Mouse (Mus musculus) gastrocnemius, adult 2 months (tissue): ENCODE measurements around the gene Csnk2a1. TPM values are rescaled to one million over a fixed set of nuclear protein-coding genes. Genes with fewer than 3 reads are reported as not detected.
"Not testable (repeated sequence)": the region's sequence is repeated elsewhere in the genome, so short reads cannot be mapped to it uniquely, and the experiment has no call there.

ENCODE experiments used
- DNase-seq: peaks from one replicate; pipeline ENCODE4 v3.0.0; 2022
- H3K27ac ChIP-seq: fragments of 200-600 bp; 2 replicates; pipeline ENCODE4 v1.8.1; 2022; ENCODE audit warnings: mild to moderate bottlenecking
- H3K4me3 ChIP-seq: fragments of 200-600 bp; 2 replicates; pipeline ENCODE4 v1.8.1; 2022; ENCODE audit warnings: mild to moderate bottlenecking, moderate library complexity
- CTCF ChIP-seq: fragments of 200-600 bp; IDR thresholded peaks from 2 replicates; pipeline ENCODE4 v1.8.1; 2022; ENCODE audit warnings: antibody characterized with exemption, mild to moderate bottlenecking, moderate library complexity
- intact Hi-C: fragments of 180-260 bp; cut with DNase I; formaldehyde crosslinking; loops from one replicate; pipeline ENCODE4 v1.15.1; 2025
- total RNA-seq, 2 experiments: library from RNA; stranded (reverse); gene quantifications; 2 replicates each; pipeline ENCODE4 v1.2.3; 2021

The Csnk2a1 gene
- total RNA-seq, 2 experiments from 2014 or later = 91.1 to 102 TPM

DNA sequence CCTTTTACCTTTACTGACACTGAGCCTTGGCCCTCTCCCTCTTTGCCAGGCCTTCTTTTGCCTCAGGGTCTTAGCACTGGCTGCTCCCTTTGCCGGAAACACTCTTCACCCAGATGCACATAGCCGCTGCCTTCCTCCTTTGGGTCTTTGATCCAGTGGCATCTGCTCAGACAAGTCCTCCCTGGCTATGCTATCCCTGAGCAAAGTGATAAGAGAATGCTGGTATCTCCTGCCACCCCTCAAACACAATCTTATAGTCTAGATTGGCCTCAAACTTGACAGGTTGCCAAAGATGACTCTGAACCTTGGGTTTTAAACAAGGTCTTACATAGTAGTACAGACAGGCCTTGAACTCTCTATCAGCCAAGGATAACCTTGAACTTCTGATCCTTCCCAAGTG is 32.1 kb upstream of the Csnk2a1 start:
- TF ChIP-seq CTCF = no peak
- DNase-seq = no peak
- intact Hi-C loops = no loop called here
- H3K27ac ChIP-seq = no peak overlapping the region
- H3K4me3 ChIP-seq = no peak overlapping the region

DNA sequence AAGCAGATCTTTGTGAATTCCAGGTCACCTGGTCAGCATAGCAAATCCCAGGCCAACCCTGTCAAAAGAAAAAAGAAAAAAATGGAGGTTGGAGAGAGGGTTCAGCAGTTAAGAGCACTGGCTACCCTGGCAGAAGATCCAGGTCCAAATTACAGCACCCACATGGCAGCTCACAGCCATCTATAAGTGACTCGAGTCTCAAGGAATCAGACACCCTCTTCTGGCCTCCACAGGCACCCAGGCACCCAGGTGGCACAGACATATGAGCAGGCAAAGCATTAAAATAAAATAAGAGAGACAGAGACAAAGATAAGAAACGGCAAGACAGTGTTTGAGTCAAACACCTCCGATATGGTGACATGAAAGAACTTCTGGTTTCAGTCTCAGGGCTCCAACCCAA is 29.7 kb upstream of the Csnk2a1 start:
- H3K27ac ChIP-seq = peak overlapping the region; percentile 48
- no peak for DNase-seq
- TF ChIP-seq CTCF = no peak
- H3K4me3 ChIP-seq = no peak overlapping the region
- intact Hi-C loops = loop anchor here (1.0 kb wide), 2 partner anchors 86 to 168 kb away; no protein-coding TSS in a partner anchor

DNA sequence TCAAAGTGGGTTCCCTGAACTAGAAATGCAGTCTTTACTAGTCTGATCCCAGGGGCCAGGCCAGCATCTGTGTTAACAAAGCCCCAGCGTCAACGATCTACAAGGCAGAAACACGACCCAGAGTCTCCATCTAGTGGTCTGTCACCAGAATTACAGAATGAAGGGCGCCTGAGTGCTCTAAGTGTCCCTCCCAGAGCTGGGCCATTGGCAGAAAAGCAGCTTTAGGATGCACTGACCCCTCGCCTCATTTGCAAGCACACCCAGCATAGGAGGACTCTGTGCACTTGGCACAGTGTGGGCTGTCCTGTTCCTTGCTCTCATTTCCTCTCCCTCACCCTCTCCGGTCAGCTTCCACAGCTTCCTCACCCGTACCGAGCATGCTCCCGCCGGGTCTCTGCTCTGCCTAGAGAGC is 29.3 kb upstream of the Csnk2a1 start:
- peak; percentile 90; the same call in 1 of the 2 replicates for TF ChIP-seq CTCF
- peak overlapping the region; percentile 48 for H3K27ac ChIP-seq
- DNase-seq = peak; percentile 61
- H3K4me3 ChIP-seq = no peak overlapping the region
- intact Hi-C loops = loop anchor here (1.0 kb wide), 2 partner anchors 86 to 168 kb away; no protein-coding TSS in a partner anchor

DNA sequence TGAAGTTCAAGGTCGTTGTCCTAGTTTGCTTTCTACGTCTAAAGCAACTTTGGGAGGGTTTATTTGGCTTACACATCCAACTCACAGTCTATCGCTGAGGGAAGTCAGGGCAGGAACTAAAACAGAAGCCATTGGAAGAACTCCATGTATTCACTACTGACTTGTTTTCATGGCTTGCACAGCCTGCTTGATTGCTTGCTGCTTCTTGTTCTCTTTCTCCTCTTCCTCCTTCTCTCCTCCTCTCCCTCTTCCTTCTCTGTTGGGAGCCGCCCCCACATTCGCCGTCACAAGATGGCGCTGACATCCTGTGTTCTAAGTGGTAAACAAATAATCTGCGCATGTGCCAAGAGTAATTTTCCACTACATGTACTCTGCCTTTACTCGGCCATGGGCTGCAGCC is 20.5 kb upstream of the Csnk2a1 start:
- H3K4me3 ChIP-seq, DNase-seq, H3K27ac ChIP-seq, intact Hi-C loops: not testable (repeated sequence)

DNA sequence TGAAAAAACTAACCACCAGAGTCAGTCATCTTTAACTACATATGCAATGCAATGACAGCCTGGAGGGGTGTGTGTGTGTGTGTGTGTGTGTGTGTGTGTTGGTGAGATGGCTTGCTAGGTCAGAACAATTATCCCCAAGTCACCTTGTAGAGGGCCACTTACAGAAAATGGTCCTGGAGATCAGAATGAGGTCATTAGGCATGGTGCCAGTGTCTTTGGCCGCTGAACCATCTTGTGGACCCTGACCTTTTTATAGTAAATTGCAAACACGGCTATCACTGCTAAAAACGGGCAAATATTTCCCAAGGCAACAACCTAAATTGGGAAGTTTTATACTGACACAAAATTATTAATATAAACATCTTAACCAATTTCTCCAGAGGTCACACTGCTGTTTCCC is 14.8 kb upstream of the Csnk2a1 start:
- intact Hi-C loops = no loop called here
- H3K27ac ChIP-seq = no peak overlapping the region
- DNase-seq = no peak

DNA sequence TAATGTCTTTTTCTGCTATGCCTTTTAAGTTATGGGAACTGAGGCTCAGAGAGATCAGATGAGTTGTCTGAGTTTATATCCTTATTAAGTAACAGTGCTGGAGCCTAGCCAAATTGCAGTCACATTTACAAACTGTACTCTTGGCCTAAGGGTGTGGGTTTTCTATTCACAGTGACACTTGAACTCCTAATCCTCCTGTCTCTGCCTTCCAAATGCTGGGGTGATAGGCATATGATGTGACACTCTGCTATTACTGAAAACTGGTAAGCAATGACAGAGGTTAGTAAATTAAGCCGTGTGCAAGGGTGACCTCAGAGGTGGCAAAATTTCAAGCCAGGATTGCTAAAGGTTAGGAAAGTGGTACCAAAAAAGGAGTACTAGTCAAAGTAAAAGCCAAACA is 9.7 kb upstream of the Csnk2a1 start:
- no peak for DNase-seq
- no peak for TF ChIP-seq CTCF
- Histone ChIP-seq H3K4me3 (no peak overlapping the region), H3K27ac (no peak overlapping the region)
- intact Hi-C loops = no loop called here

More for the DNA sequence above, 14.8 kb upstream of the Csnk2a1 start:
- H3K4me3 ChIP-seq = no peak overlapping the region
- TF ChIP-seq CTCF = no peak

DNA sequence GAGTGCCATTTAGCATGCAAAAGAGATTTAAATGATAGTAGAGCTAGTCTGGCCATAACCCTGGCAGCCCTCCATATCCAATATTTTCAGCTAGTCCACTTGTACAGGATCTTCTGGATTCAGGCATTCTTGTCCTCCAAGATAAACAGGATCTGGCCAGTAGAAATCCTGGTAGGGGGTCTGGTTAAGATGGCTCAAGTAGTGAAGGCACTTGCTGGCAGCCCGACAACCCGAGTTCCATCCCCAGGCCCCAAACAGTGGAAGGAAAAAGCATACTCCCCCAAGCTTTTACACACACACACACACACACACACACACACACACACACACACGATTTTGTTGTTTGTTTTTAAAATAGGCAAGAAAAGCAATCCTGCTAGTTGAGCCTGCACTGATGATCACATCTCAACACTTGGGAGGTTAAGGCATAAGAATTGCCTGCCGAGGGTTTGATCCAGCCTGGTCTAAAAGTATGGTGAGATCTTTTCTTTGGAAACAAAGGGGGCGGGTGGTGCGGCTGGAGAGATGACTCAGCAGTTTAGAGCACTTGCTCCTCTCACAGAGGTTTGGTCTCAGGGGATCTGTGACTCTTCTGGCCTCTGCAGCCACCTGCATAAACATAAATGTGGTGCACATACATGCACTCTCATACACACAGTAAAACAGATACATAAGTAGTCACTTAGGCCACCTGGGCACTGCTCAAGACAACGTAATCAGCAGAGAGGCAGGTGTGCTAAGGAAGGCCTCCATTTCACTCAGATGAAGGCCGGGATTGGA is 2.9 kb upstream of the Csnk2a1 start:
- TF ChIP-seq CTCF = no peak
- Histone ChIP-seq H3K27ac (no peak overlapping the region), H3K4me3 (no peak overlapping the region)
- DNase-seq = no peak
- intact Hi-C loops = loop anchor here (10.0 kb wide), 1 partner anchor 199 kb away; no protein-coding TSS in a partner anchor

DNA sequence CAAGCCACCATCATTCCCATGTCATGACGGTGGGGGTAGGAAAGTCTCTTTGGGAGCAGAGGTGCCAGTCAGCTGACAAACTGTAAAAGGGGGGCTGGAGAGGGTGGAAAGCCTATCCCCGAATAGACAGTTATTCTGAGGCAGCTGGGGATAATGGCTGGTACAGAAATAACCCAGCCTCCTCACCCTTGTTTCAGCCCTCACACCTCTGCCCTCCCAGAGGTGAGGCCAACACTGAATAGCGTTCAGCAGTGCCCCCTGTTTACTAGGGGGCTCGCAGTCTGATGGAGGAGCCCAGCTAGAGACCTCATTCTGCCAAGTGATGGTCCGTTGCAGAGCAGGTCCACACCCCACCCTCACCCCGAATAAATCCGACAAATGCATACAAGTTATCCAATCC is 1.1 kb upstream of the Csnk2a1 start:
- no peak overlapping the region for H3K4me3 ChIP-seq
- peak overlapping the region; percentile 100 for H3K27ac ChIP-seq
- DNase-seq = no peak
- intact Hi-C loops = loop anchor here (5.0 to 10.0 kb wide), 2 partner anchors 107 to 201 kb away; partner anchors contain the start of gene Rbck1
- TF ChIP-seq CTCF = no peak

DNA sequence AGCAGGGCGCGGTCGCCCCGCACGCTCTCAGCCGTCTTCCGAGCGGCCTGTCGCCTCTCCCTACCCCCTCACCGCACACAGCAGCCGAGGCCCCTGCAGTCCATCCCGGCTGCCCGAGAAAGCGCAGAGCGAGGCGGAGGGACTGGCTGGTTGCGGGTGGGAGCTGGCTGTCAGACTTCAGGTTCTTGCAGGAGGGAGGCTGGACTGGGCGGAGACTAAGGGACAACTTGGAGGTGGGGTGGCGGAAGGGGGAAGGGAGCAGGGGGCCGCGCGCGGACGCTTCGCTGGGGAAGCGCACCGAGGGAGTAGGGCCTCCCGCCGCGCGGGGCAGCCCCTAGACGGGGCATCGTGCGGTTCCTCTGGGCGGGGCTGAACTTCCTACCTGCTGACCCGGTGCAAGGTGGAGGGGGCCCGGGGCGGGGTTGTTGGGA is 427 bp downstream of the Csnk2a1 start:
- Histone ChIP-seq H3K27ac (peak overlapping the region; percentile 100), H3K4me3 (peak overlapping the region; percentile 100)
- intact Hi-C loops = loop anchor here (5.0 to 10.0 kb wide), 2 partner anchors 105 to 202 kb away; partner anchors contain the start of gene Rbck1
- peak; percentile 79 for DNase-seq
- TF ChIP-seq CTCF = no peak

DNA sequence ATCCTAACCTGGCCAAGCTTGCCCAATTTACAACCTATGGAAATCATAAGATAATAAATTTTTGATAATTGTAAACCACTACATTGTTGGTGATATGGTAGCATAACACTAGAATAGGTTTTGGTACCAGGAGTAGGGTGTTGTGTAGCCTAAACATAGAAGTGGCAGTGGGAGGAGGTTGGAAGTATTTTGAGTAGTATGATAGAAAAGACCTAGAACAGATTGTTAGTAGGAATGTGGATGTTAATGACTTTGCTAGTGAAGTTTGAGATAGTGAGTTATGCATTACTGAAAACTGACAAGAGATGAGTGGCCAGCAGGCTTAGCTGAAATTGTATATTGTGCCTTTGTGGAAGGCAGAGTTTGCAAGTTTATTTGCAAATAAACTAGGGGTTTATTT is 3.4 kb downstream of the Csnk2a1 start:
- intact Hi-C loops = loop anchor here (5.0 kb wide), 1 partner anchor 62 kb away; the partner anchor contains the start of gene Tbc1d20
- Histone ChIP-seq H3K4me3 (no peak overlapping the region), H3K27ac (no peak overlapping the region)
- no peak for DNase-seq
- no peak for TF ChIP-seq CTCF

DNA sequence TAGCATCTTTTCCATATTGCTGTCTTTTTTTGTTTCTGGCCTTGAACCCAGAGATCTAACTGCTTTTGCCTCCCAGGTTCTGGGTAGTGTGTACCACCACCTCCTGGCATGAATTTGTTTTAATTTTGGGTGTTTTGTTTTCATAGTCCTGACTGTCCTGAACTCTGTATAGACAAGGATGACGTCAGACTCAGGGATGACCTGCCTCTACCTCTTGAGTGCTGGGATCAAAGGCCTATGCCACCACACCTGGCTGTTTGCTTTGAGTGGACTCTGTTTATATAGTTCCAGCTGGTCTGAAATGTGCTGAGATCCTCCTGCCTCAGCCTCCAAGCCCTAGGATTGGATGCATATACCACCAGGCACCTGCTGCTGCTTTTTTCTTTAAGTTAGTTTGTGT is 11.3 kb downstream of the Csnk2a1 start:
- Histone ChIP-seq H3K4me3 (no peak overlapping the region), H3K27ac (no peak overlapping the region)
- no peak for DNase-seq
- intact Hi-C loops = no loop called here
- TF ChIP-seq CTCF = no peak

DNA sequence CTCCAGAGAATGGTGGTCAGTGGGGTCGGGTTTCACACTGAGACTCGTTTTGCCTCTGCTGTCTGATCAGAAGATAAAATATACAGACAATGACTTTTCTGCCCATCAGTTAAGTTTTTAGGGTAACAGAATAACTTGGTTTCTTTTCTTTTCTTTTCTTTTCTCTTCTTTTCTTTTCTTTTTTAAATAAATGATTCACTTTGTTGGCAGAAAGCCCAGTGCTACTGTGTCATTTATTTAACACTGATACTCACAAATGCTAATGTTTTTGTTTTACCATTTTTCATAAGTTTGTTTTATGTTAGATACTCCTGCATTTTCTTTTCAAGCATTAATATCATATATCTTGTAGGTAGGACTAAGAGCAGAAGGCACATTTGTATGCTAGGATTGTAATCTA is 13.9 kb downstream of the Csnk2a1 start:
- intact Hi-C loops = no loop called here
- DNase-seq = no peak
- H3K4me3 ChIP-seq = no peak overlapping the region
- H3K27ac ChIP-seq = no peak overlapping the region
- TF ChIP-seq CTCF = no peak

DNA sequence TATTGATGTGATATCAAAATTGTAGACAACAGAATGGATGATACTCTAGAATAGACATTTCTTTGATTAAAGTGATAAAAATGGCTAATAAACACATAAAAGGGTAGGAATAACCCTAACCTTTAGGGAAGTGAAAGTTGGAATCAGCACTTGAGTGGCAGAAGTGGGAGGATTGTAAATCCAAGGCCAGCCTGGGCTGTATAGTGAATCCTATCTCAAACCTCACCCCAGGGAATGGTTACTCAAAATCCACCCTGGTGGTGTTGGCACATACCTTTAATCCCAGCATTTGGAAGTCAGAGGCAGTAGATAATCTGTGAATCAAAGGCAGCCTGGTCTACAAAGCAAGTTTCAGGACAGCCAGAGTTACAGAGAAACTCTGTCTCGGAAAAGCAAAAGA is 20.6 kb downstream of the Csnk2a1 start:
- Histone ChIP-seq H3K4me3 (no peak overlapping the region), H3K27ac (no peak overlapping the region)
- no peak for DNase-seq
- intact Hi-C loops = no loop called here
- TF ChIP-seq CTCF = no peak

DNA sequence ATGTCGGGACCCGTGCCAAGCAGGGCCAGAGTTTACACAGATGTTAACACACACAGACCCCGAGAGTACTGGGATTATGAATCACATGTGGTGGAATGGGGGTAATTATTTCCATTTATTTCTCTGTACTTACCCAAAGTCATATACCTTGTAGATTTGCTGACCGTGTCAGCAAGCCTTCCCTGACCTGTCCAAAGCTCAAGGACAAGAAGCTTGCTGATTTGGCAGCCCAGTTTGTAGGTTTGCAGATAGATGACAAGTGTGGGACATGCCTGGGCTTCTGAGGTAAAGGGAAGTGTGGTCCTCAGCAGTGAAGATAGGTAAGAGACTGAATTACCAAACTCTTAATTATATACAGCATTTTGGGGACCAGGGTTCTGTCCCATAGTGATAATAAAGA is 23.9 kb downstream of the Csnk2a1 start:
- Histone ChIP-seq H3K27ac (no peak overlapping the region), H3K4me3 (no peak overlapping the region)
- DNase-seq = no peak
- intact Hi-C loops = no loop called here
- no peak for TF ChIP-seq CTCF
